Mouse (Mus musculus): ENCODE measurements around the gene Mfsd14a.

GRCm38 (mm10) chr3:116659856-116660430 lies 2.5 kb downstream of the Mfsd14a start:
- TF ChIP-seq ZNF384 (IDR thresholded peaks at IDR 0.05; ENCODE audit: low read depth, low read length) (no peak), MAFK (IDR thresholded peaks at IDR 0.05; ENCODE audit: borderline replicate concordance, low read depth, low read length) (no peak), MAX (IDR thresholded peaks at IDR 0.05; ENCODE audit: low read length) (no peak), MXI1 (IDR thresholded peaks at IDR 0.05; ENCODE audit: low read depth, low read length) (no peak), CTCF (IDR thresholded peaks at IDR 0.05 in 2 of 3, conservative IDR thresholded peaks at IDR 0.05 in 1 of 3; ENCODE audit: control insufficient read depth in 1 of 3, insufficient read depth in 1 of 3, low read depth in 2 of 3, low read length in 3 of 3, poor library complexity in 1 of 3, severe bottlenecking in 1 of 3) (no peak), BHLHE40 (IDR thresholded peaks at IDR 0.05; ENCODE audit: borderline replicate concordance, low read depth, low read length) (no peak), POLR2A (IDR thresholded peaks at IDR 0.05; ENCODE audit: control insufficient read depth in 1 of 2, insufficient read depth in 1 of 2, low read depth in 1 of 2, low read length in 2 of 2, poor library complexity in 1 of 2) (no peak), MYC (IDR thresholded peaks at IDR 0.05; ENCODE audit: low read depth, low read length) (no peak), SMC3 (IDR thresholded peaks at IDR 0.05; ENCODE audit: low read depth, low read length) (no peak), KAT2A (conservative IDR thresholded peaks at IDR 0.05; ENCODE audit: low read depth, low read length) (no peak), ZMIZ1 (IDR thresholded peaks at IDR 0.05; ENCODE audit: low read depth, low read length) (no peak), GATA1 (IDR thresholded peaks at IDR 0.05; ENCODE audit: low read depth, low read length) (no peak), UBTF (IDR thresholded peaks at IDR 0.05; ENCODE audit: borderline replicate concordance, insufficient read depth, low read depth, low read length) (no peak), POLR2AphosphoS2 (IDR thresholded peaks at IDR 0.05; ENCODE audit: low read length) (no peak)

Measured in MEL (cell line).